Mouse (Mus musculus): ENCODE data around the gene Hist2h4. TPM values are rescaled to one million over a fixed set of nuclear protein-coding genes. Genes with fewer than 3 reads are reported as not detected.
"Not testable (repeated sequence)": the region's sequence is repeated elsewhere in the genome, so short reads cannot be mapped to it uniquely, and the experiment has no call there.

The Hist2h4 gene
- total RNA-seq, 2 experiments from 2014 or later, result 25.0 to 26.7 TPM

- peak; percentile 85 to 88 for DNase-seq
Measured at GRCm38 (mm10) chr3:96269511-96270474, 6.7 kb upstream of the Hist2h4 start, which contains the start of gene Hist2h2bb. TSS of gene Hist2h2bb (plus strand) at chr3:96269752.

DNA sequence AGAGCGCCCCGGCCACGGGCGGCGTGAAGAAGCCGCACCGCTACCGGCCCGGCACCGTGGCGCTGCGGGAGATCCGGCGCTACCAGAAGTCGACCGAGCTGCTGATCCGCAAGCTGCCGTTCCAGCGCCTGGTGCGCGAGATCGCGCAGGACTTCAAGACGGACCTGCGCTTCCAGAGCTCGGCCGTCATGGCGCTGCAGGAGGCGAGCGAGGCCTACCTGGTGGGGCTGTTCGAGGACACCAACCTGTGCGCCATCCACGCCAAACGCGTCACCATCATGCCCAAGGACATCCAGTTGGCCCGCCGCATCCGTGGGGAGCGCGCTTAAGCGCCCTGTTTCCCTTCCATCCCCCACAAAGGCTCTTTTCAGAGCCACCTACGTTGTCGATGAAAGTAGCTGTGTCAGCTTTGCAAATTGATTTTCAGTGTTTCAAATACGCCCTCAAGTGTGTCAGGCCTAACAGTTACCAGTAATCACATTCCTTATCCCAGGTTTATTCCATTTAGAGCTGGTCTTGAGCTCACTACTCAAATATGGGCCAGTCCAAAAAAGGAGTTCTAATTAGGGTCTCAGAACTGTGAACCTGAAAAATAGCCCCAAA is 5.8 kb upstream of the Hist2h4 start:
- not testable (repeated sequence) for DNase-seq

DNA sequence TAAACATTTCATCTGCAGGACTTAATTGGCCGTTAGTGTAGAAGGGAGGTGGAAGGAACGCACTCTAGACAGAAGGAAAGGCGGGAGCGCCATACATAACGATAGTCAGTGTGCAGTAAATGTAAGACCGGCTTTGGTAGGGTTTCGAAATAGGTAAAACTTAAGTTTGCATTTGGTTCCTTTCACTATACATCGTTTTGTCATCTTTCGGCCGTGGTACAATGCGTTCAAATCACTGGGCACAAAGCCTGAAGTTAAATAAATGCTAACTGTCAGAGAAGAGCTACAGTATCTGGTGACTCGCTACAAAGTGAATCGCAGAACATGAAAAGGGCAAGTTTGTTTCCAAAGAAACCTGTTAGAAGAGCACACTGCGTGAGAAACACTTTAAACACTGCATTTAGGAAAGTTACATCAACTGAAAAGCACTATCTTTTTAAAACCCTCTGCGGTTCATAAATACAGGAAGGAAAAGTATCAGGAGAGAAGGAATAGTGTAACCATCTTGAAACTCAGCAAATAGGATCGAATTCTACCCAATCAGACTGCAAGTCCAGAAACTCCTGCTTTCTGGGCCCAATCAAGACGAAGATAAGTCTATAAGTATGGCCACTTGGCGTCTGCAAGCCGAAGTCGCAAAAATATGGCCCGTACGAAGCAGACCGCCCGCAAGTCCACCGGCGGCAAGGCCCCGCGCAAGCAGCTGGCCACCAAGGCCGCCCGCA is 5.1 kb upstream of the Hist2h4 start, which contains the start of gene Hist2h3b:
Hist2h3b (plus strand) TSS at position 604 of the 725 bp plus-strand sequence.
- peak; percentile 80 to 84 for DNase-seq

DNA sequence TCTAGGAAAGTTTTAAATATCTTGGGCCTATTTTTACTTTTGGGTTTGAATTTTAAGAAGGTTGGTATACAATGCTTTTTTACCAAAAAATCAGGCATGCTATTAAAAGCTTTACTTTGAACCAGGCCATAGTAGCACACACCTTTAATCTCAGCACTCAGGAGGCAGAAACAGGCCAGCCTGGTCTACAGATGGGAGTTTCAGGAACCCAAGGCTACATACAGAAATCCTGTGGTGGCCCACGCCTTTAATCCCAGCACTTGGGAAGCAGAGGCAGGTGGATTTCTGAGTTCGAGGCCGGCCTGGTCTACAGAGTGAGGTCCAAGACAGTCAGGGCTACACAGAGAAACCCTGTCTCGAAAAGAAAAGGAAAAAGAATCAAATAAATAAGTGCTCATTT is 4.4 kb upstream of the Hist2h4 start:
- DNase-seq, result no peak

- no peak for DNase-seq
Measured at GRCm38 (mm10) chr3:96266132-96266710, 3.1 kb upstream of the Hist2h4 start.

- DNase-seq, result no peak
Measured at GRCm38 (mm10) chr3:96264404-96264949, 1.4 kb upstream of the Hist2h4 start.

GRCm38 (mm10) chr3:96263558-96264403 is 670 bp upstream of the Hist2h4 start:
- DNase-seq, result peak; percentile 49 to 59

GRCm38 (mm10) chr3:96262216-96262875 is 765 bp downstream of the Hist2h4 start:
- peak; percentile 88 to 90 for DNase-seq

- no peak for DNase-seq
Measured at GRCm38 (mm10) chr3:96261623-96262022, 1.5 kb downstream of the Hist2h4 start.

GRCm38 (mm10) chr3:96260220-96260619 is 2.9 kb downstream of the Hist2h4 start:
- DNase-seq, result no peak

DNA sequence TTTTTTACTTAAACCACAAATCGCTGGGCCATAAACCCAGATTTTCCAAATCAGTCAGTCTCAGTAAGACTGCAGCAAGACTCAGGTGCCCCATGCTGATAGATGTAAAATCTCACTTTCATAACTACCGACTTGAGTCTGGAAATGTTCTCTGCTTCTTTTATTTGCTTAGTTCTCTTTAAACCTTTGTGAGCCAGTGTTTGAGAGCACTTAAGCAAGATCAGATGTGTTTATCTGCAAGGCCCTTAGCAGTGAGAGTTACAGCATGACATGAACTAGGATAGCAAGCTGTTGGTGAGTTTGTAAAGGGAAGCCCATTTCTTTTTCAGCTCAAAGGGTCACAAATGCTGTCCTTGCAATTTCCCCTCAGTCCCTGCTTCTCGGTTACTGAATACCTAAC is 5.9 kb downstream of the Hist2h4 start:
- no peak for DNase-seq

DNA sequence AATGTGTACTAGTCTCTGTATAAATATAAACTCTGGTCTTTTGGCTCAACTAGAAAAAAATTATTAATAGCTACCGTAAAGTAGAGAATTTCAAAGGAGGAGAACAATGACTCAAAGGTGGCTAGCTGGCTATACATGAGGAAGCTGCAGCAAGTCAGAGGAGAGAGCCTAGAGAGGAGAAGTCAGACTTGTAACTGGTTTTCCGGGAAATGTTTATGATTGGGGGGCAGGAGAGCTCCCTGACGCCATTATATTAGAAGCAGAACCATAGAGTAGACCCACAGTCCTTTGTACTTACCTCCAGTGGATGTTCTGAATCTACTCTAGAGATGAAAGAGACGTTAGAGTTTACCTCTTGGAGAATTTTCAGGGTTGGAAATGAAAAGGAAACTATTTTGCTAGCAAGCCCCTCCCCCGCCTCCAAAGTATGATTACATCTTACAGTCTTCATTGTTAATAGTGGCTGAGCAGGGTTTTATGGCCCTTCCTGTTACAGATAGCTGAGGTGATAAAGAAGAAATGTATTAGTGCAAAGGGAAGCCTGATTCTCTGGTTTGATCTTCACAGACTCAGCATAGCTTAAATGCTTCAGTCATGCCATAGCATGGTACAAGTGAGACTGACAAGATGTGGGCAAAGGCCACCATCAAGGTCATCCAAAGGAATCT is 7.1 kb downstream of the Hist2h4 start:
- DNase-seq, result no peak

GRCm38 (mm10) chr3:96254683-96255355 is 8.3 kb downstream of the Hist2h4 start:
- no peak for DNase-seq

GRCm38 (mm10) chr3:96251787-96252186 is 11.3 kb downstream of the Hist2h4 start:
- no peak for DNase-seq

GRCm38 (mm10) chr3:96250890-96251289 is 12.2 kb downstream of the Hist2h4 start:
- no peak for DNase-seq

GRCm38 (mm10) chr3:96249034-96249345 is 14.1 kb downstream of the Hist2h4 start:
- DNase-seq, result no peak

GRCm38 (mm10) chr3:96248141-96249033 is 14.7 kb downstream of the Hist2h4 start:
- DNase-seq, result no peak

Data from adrenal gland, postnatal 36 days (tissue).